Mouse (Mus musculus) stomach, postnatal 0 days (tissue): ENCODE data around the gene Mill2.

Experiments used
- CTCF ChIP-seq: IDR thresholded peaks from 2 replicates; pipeline ENCODE4 v1.5.1; 2016; ENCODE audit warnings: antibody characterized with exemption, low read depth, mild to moderate bottlenecking, moderate library complexity
- EP300 ChIP-seq: optimal IDR thresholded peaks from 2 replicates; pipeline ENCODE3; 2016; ENCODE audit warnings: antibody characterized with exemption

DNA sequence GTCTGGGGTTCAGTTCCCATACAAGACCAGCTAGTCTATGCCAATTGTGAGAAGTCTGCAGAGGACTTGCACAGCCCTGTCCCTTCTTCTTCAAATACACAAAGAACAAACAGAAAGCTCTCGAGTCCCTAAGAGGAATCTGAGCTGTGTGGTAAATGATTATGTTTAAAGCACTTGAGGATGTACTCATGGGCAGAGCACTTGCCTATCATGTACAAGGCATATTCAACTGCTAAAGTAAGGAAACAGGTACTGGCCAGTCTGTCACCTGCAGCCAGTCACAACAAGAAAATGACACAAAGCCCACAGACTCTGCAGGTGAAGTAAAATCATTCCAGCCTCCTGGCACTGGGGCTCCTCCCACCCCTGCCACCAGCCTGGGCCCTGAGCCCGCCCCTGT is 60.7 kb downstream of the Mill2 start:
- TF ChIP-seq CTCF: no peak
- TF ChIP-seq EP300: no peak
